Mouse (Mus musculus): ENCODE data around the gene Gzma. TPM values are rescaled to one million over a fixed set of nuclear protein-coding genes. Genes with fewer than 3 reads are reported as not detected.

Gzma gene
- polyA plus RNA-seq, 1 experiment from 2014 or later: 5.7 TPM

DNA sequence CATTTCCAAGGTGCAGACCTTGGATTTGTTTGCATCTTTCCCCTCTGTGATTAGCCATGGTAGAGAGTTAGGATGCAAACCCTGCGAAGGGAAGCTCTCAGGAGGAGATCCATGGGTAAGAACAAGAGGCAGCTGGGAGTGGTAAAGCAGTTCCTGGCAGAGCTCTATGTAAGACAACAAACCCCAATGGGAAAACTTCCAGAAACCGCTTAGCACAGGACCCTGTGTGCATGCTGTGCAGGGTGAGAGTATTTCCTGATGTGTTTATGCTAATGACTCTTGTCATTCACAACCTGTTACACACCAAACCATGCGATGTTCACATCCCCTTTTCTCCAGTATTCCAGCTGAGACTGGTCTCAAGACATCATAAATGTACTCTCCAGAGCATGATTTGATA lies 3.8 kb downstream of the Gzma start:
- WGBS (ENCODE audit: insufficient replicate concordance): 50% methylated on average over 3 of the region's 3 CpGs
- no peaks in the 10 kb centered on the region for H3K9me3 ChIP-seq (replicated peaks; ENCODE audit: control insufficient read depth, low read length)
- no peak for ATAC-seq (ENCODE audit: low read depth)
- H3K4me3 ChIP-seq (ENCODE audit: low read depth, low read length): no peak overlapping the region
- no peak overlapping the region for H3K27ac ChIP-seq (ENCODE audit: low read length)
- no peaks in the 10 kb centered on the region for H3K27me3 ChIP-seq (ENCODE audit: control insufficient read depth, insufficient read depth, low read depth, low read length)
- H3K4me1 ChIP-seq (ENCODE audit: control insufficient read depth, low read depth, low read length): no peaks in the 10 kb centered on the region
- H3K4me2 ChIP-seq (ENCODE audit: low read depth, low read length): no peak overlapping the region
- H3K36me3 ChIP-seq (ENCODE audit: control insufficient read depth, insufficient read depth): no peaks in the 10 kb centered on the region
- no peak overlapping the region for H3K9ac ChIP-seq (ENCODE audit: low read depth, low read length)

DNA sequence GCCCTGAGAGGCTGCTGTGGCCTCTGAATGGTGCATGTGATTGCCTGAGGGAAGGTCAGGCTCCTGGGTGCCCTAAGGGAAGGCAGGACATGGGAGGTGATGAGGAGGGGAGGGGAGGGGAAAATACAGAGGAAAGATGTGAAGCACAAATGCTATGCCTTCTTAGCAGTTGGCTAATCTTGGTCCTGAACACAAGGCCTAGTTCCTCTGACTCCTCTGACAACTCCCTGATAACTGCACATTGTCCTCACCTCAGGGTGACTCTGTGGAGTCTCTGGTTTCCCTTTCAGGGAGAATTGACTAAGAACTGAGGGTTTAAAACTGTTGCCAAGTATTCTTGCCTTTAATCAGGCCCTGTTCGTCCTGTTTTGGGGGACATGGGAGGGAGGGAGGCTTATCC lies 6.2 kb downstream of the Gzma start:
- WGBS (ENCODE audit: insufficient replicate concordance): 46% methylated on average over 1 of the region's 1 CpGs
- no peak overlapping the region for H3K27ac ChIP-seq (ENCODE audit: low read length)
- no peaks in the 10 kb centered on the region for H3K9me3 ChIP-seq (replicated peaks; ENCODE audit: control insufficient read depth, low read length)
- no peak overlapping the region for H3K9ac ChIP-seq (ENCODE audit: low read depth, low read length)
- H3K36me3 ChIP-seq (ENCODE audit: control insufficient read depth, insufficient read depth): no peaks in the 10 kb centered on the region
- no peaks in the 10 kb centered on the region for H3K27me3 ChIP-seq (ENCODE audit: control insufficient read depth, insufficient read depth, low read depth, low read length)
- no peak overlapping the region for H3K4me3 ChIP-seq (ENCODE audit: low read depth, low read length)
- no peak for ATAC-seq (ENCODE audit: low read depth)
- no peak overlapping the region for H3K4me2 ChIP-seq (ENCODE audit: low read depth, low read length)
- no peaks in the 10 kb centered on the region for H3K4me1 ChIP-seq (ENCODE audit: control insufficient read depth, low read depth, low read length)

DNA sequence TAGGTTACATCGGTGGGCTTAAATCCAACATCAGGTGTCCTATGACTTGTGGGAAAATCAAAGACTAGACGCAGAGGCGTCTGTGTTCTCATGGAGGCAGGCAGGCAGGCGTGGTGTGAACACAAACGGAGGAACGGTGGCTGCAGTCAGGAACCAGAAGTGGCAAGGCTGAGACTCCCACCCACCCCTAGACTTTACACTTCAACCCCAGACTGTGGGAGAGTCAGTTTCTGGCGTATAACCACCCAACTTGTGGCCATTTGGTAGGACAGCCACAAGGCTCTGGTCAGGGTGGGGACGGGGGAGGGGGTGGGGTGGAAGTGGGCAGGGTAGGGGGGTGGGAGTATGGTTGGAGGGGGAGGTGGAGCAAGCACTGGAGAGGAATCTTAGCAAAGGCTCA lies 10.3 kb downstream of the Gzma start:
- Histone ChIP-seq H3K9me3 (replicated peaks; ENCODE audit: control insufficient read depth, low read length) (no peaks in the 10 kb centered on the region), H3K9ac (ENCODE audit: low read depth, low read length) (no peak overlapping the region), H3K27me3 (ENCODE audit: control insufficient read depth, insufficient read depth, low read depth, low read length) (no peaks in the 10 kb centered on the region), H3K36me3 (ENCODE audit: control insufficient read depth, insufficient read depth) (no peaks in the 10 kb centered on the region), H3K27ac (ENCODE audit: low read length) (no peak overlapping the region), H3K4me3 (ENCODE audit: low read depth, low read length) (no peak overlapping the region), H3K4me1 (ENCODE audit: control insufficient read depth, low read depth, low read length) (no peaks in the 10 kb centered on the region), H3K4me2 (ENCODE audit: low read depth, low read length) (no peak overlapping the region)
- WGBS (ENCODE audit: insufficient replicate concordance): 51% methylated on average over 8 of the region's 8 CpGs
- ATAC-seq (ENCODE audit: low read depth): no peak

DNA sequence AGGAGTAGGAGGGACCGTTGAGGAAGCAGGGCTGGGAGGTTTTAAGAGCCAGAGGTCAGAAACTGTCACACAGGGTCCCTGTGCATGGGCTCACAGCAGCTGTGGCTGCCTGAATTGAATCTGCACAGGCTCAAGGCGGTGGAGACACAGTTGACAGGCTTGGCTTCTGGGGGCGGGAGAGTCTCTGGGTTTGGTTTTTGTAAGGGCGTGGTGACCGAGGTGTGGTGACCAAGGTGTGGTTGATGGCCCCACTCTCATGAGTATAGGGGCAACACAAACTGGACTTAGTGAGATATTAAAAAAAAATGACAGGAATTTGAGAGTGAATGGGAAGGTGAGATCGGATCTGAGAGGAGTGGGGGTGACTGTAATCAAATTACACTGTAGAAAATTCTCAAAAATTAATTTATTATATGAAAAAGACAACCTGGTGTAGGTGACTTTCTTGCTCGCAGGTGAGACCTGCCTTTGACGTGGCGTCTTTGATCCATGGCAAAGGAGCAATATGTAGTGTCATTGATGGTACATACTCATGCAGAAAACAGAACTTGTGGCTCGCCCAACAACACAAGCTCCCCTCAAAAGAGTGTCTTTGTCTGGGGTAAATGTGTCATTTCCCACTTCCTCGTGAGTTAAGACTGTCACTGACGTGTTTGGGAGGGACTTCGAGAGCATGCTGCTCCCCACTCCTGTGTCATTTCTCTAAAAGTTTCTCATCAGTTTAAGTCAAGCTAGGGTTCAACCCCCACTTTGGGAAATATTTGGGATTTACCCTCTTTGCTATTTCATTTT lies 13.4 kb downstream of the Gzma start:
- H3K27ac ChIP-seq (ENCODE audit: low read length): no peak overlapping the region
- 47% methylated on average over 13 of the region's 13 CpGs for WGBS (ENCODE audit: insufficient replicate concordance)
- no peaks in the 10 kb centered on the region for H3K9me3 ChIP-seq (replicated peaks; ENCODE audit: control insufficient read depth, low read length)
- no peak overlapping the region for H3K9ac ChIP-seq (ENCODE audit: low read depth, low read length)
- H3K4me1 ChIP-seq (ENCODE audit: control insufficient read depth, low read depth, low read length): no peaks in the 10 kb centered on the region
- no peaks in the 10 kb centered on the region for H3K27me3 ChIP-seq (ENCODE audit: control insufficient read depth, insufficient read depth, low read depth, low read length)
- no peaks in the 10 kb centered on the region for H3K36me3 ChIP-seq (ENCODE audit: control insufficient read depth, insufficient read depth)
- no peak for ATAC-seq (ENCODE audit: low read depth)
- no peak overlapping the region for H3K4me3 ChIP-seq (ENCODE audit: low read depth, low read length)
- H3K4me2 ChIP-seq (ENCODE audit: low read depth, low read length): no peak overlapping the region

DNA sequence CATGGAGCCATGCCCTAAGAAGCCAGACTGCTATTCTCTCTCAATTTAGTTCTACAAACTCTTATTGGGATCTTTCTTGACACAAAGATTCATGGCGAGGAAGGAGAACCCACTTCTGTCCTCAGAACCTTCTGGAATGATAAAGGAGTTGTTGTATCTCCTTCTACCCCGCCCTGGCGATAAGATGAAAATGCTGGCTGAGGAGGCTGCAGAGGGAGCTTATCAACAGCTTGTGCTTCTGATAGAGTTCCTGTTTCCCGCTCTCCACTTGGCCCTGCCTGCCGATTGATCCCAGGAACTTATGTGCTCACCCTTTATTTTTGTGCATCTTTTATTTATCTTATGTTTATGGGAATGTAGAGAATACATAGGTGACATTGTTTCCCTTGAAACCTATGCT lies 16.0 kb downstream of the Gzma start:
- Histone ChIP-seq H3K4me2 (ENCODE audit: low read depth, low read length) (no peak overlapping the region), H3K9me3 (replicated peaks; ENCODE audit: control insufficient read depth, low read length) (no peaks in the 10 kb centered on the region), H3K4me1 (ENCODE audit: control insufficient read depth, low read depth, low read length) (no peaks in the 10 kb centered on the region), H3K36me3 (ENCODE audit: control insufficient read depth, insufficient read depth) (no peaks in the 10 kb centered on the region), H3K9ac (ENCODE audit: low read depth, low read length) (no peak overlapping the region), H3K4me3 (ENCODE audit: low read depth, low read length) (no peak overlapping the region), H3K27ac (ENCODE audit: low read length) (no peak overlapping the region), H3K27me3 (ENCODE audit: control insufficient read depth, insufficient read depth, low read depth, low read length) (no peaks in the 10 kb centered on the region)
- WGBS (ENCODE audit: insufficient replicate concordance): 22% methylated on average over 5 of the region's 5 CpGs
- ATAC-seq (ENCODE audit: low read depth): no peak

- Histone ChIP-seq H3K27ac (ENCODE audit: low read length) (no peak overlapping the region), H3K27me3 (ENCODE audit: control insufficient read depth, insufficient read depth, low read depth, low read length) (no peaks in the 10 kb centered on the region), H3K4me1 (ENCODE audit: control insufficient read depth, low read depth, low read length) (no peaks in the 10 kb centered on the region), H3K36me3 (ENCODE audit: control insufficient read depth, insufficient read depth) (no peaks in the 10 kb centered on the region), H3K4me2 (ENCODE audit: low read depth, low read length) (no peak overlapping the region), H3K4me3 (ENCODE audit: low read depth, low read length) (no peak overlapping the region), H3K9ac (ENCODE audit: low read depth, low read length) (no peak overlapping the region), H3K9me3 (replicated peaks; ENCODE audit: control insufficient read depth, low read length) (no peaks in the 10 kb centered on the region)
- no peak for ATAC-seq (ENCODE audit: low read depth)
- WGBS (ENCODE audit: insufficient replicate concordance): 52% methylated on average over 1 of the region's 1 CpGs
Observed at GRCm38 (mm10) chr13:113082101-113082500, 18.7 kb downstream of the Gzma start.

- H3K27me3 ChIP-seq (ENCODE audit: control insufficient read depth, insufficient read depth, low read depth, low read length): no peaks in the 10 kb centered on the region
- 59% methylated on average over 9 of the region's 9 CpGs for WGBS (ENCODE audit: insufficient replicate concordance)
- H3K4me3 ChIP-seq (ENCODE audit: low read depth, low read length): no peak overlapping the region
- H3K27ac ChIP-seq (ENCODE audit: low read length): no peak overlapping the region
- H3K4me2 ChIP-seq (ENCODE audit: low read depth, low read length): no peak overlapping the region
- no peaks in the 10 kb centered on the region for H3K36me3 ChIP-seq (ENCODE audit: control insufficient read depth, insufficient read depth)
- H3K4me1 ChIP-seq (ENCODE audit: control insufficient read depth, low read depth, low read length): no peaks in the 10 kb centered on the region
- H3K9me3 ChIP-seq (replicated peaks; ENCODE audit: control insufficient read depth, low read length): no peaks in the 10 kb centered on the region
- no peak for ATAC-seq (ENCODE audit: low read depth)
- no peak overlapping the region for H3K9ac ChIP-seq (ENCODE audit: low read depth, low read length)
Observed at GRCm38 (mm10) chr13:113079021-113079420, 21.8 kb downstream of the Gzma start.

GRCm38 (mm10) chr13:113064542-113064941 lies 36.2 kb downstream of the Gzma start:
- Histone ChIP-seq H3K27ac (ENCODE audit: low read length) (no peak overlapping the region), H3K27me3 (ENCODE audit: control insufficient read depth, insufficient read depth, low read depth, low read length) (no peaks in the 10 kb centered on the region), H3K4me1 (ENCODE audit: control insufficient read depth, low read depth, low read length) (no peaks in the 10 kb centered on the region), H3K9me3 (replicated peaks; ENCODE audit: control insufficient read depth, low read length) (no peaks in the 10 kb centered on the region), H3K4me2 (ENCODE audit: low read depth, low read length) (no peak overlapping the region), H3K9ac (ENCODE audit: low read depth, low read length) (no peak overlapping the region), H3K4me3 (ENCODE audit: low read depth, low read length) (no peak overlapping the region), H3K36me3 (ENCODE audit: control insufficient read depth, insufficient read depth) (no peaks in the 10 kb centered on the region)
- 73% methylated on average over 9 of the region's 9 CpGs for WGBS (ENCODE audit: insufficient replicate concordance)
- no peak for ATAC-seq (ENCODE audit: low read depth)

DNA sequence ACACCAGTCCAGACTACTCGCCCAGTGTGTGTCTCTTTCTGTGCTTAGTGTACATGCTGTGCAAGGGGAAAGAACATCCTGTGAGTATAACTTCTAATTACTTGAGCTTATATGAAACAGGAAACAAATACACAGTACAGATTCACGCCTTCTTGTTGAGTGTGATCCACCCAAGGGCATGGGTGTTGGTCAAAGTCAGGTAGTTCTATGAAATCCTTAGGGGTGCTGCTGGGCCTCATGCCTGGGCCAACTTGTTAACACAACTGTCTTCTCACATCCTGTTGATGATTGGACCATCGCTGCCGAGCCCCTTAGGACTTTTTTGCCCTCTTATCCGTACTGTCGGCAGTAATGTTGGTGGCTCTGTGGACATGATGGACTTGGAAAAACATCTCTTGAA lies 39.0 kb downstream of the Gzma start:
- Histone ChIP-seq H3K4me3 (ENCODE audit: low read depth, low read length) (no peak overlapping the region), H3K36me3 (ENCODE audit: control insufficient read depth, insufficient read depth) (no peaks in the 10 kb centered on the region), H3K27me3 (ENCODE audit: control insufficient read depth, insufficient read depth, low read depth, low read length) (no peaks in the 10 kb centered on the region), H3K9me3 (replicated peaks; ENCODE audit: control insufficient read depth, low read length) (no peaks in the 10 kb centered on the region; the same call in 1 of the 2 replicates), H3K9ac (ENCODE audit: low read depth, low read length) (no peak overlapping the region), H3K4me1 (ENCODE audit: control insufficient read depth, low read depth, low read length) (no peaks in the 10 kb centered on the region), H3K27ac (ENCODE audit: low read length) (no peak overlapping the region), H3K4me2 (ENCODE audit: low read depth, low read length) (no peak overlapping the region)
- no peak for ATAC-seq (ENCODE audit: low read depth)
- 73% methylated on average over 6 of the region's 6 CpGs for WGBS (ENCODE audit: insufficient replicate concordance)
